Comparison of ENCODE assay signal across 30 mouse cellular contexts in genomic region chr7:145268890-145269289, GRCm38 (mm10). TPM values are rescaled to one million over a fixed set of nuclear protein-coding genes. Genes with fewer than 3 reads are reported as not detected.
DNase-seq lines count a peak whose midpoint lies in the region; ATAC-seq and TF ChIP-seq lines count a peak whose summit lies in the region.
"Had no signal": no experiment of that assay in that cellular context is flagged by ENCODE, and none has a peak within 500 bp of the region (broad histone marks: within the 10 kb centered on the region; RNA-seq: fewer than 3 reads in every experiment).

No protein-coding gene starts in this region.

- H3K36me3 ChIP-seq in kidney, embryonic 15.5 days, result peaks cover 80% of the 10 kb centered on the region
- peaks cover 18% of the 10 kb centered on the region for H3K36me3 ChIP-seq in intestine, embryonic 16.5 days (ENCODE audit: control insufficient read depth, insufficient read depth, low read length)
- peaks cover 28% of the 10 kb centered on the region for H3K36me3 ChIP-seq in stomach, embryonic 15.5 days
- no peaks in the 10 kb centered on the region for H3K36me3 ChIP-seq in heart, adult 2 months (ENCODE audit: control insufficient read depth, insufficient read depth, low read length)
- H3K36me3 ChIP-seq in hindbrain, embryonic 13.5 days, result peaks cover 23% of the 10 kb centered on the region

- no peak for TF ChIP-seq POLR2A in heart, adult 2 months (IDR thresholded peaks at IDR 0.05; ENCODE audit: insufficient read depth, low read depth, low read length)

- TF ChIP-seq EP300 in heart, adult 2 months (IDR thresholded peaks at IDR 0.05; ENCODE audit: insufficient read depth, low read depth, low read length), result no peak

- H3K4me2 ChIP-seq in kidney, embryonic 15.5 days, result no peak overlapping the region
- no peak overlapping the region for H3K4me2 ChIP-seq in intestine, embryonic 16.5 days (ENCODE audit: low read depth, low read length)
- H3K4me2 ChIP-seq in stomach, embryonic 15.5 days, result no peak overlapping the region
- no peak overlapping the region for H3K4me2 ChIP-seq in hindbrain, embryonic 13.5 days
- H3K4me2 ChIP-seq: forebrain, embryonic 13.5 days; heart, embryonic 11.5 days; hindbrain, embryonic 12.5 days had no signal

- 87% methylated on average over 7 of the region's 7 CpGs for WGBS in kidney, embryonic 15.5 days
- 60% methylated on average over 7 of the region's 7 CpGs for WGBS in intestine, embryonic 16.5 days
- WGBS in stomach, embryonic 15.5 days, result 67% methylated on average over 7 of the region's 7 CpGs
- 94% methylated on average over 7 of the region's 7 CpGs for WGBS in heart, adult 2 months
- WGBS in hindbrain, embryonic 13.5 days, result 95% methylated on average over 7 of the region's 7 CpGs

- no peaks in the 10 kb centered on the region for H3K4me1 ChIP-seq in kidney, embryonic 15.5 days
- H3K4me1 ChIP-seq in intestine, embryonic 16.5 days (ENCODE audit: control insufficient read depth, insufficient read depth, low read length), result no peaks in the 10 kb centered on the region; the same call in 1 of the 2 replicates
- 0 out of 2 replicates have a peak, but pooled peaks cover 2% of the 10 kb centered on the region for H3K4me1 ChIP-seq in stomach, embryonic 15.5 days
- H3K4me1 ChIP-seq in heart, adult 2 months (ENCODE audit: control insufficient read depth, insufficient read depth, low read length), result peaks cover 2% of the 10 kb centered on the region
- no peaks in the 10 kb centered on the region for H3K4me1 ChIP-seq in hindbrain, embryonic 13.5 days (replicated peaks)
- H3K4me1 ChIP-seq: forebrain, embryonic 10.5 days; forebrain, embryonic 13.5 days; hindbrain, embryonic 12.5 days had no signal

- DNase-seq in kidney, adult 8-10 months, result no peak
- peak; percentile 20 for DNase-seq in yolk sac, embryonic 10.5 days (ENCODE audit: low spot score)
- DNase-seq in heart, adult 2 months, result no peak
- DNase-seq in thymus, postnatal 14 days, result no peak
- DNase-seq: adrenal gland, adult 8-10 months; adrenal gland, postnatal 25 days; cerebellum, adult 11-12 months; cerebellum, adult 8-10 months; gastrocnemius, postnatal 10 days; gastrocnemius, postnatal 36 days had no signal

- H3K9ac ChIP-seq in kidney, embryonic 15.5 days, result no peak overlapping the region
- H3K9ac ChIP-seq in intestine, embryonic 16.5 days (ENCODE audit: low read depth, low read length), result no peak overlapping the region
- H3K9ac ChIP-seq in stomach, embryonic 15.5 days, result no peak overlapping the region
- H3K9ac ChIP-seq in heart, adult 2 months (ENCODE audit: low read depth, low read length), result no peak overlapping the region
- no peak overlapping the region for H3K9ac ChIP-seq in hindbrain, embryonic 13.5 days
- H3K9ac ChIP-seq: forebrain, embryonic 13.5 days; hindbrain, embryonic 12.5 days had no signal

- H3K27me3 ChIP-seq in kidney, embryonic 15.5 days, result no peaks in the 10 kb centered on the region
- H3K27me3 ChIP-seq in intestine, embryonic 16.5 days (replicated peaks; ENCODE audit: control insufficient read depth, insufficient read depth, low read length), result no peaks in the 10 kb centered on the region
- no peaks in the 10 kb centered on the region for H3K27me3 ChIP-seq in stomach, embryonic 15.5 days (replicated peaks)
- no peaks in the 10 kb centered on the region for H3K27me3 ChIP-seq in heart, adult 2 months (ENCODE audit: control insufficient read depth, insufficient read depth, low read length)
- H3K27me3 ChIP-seq in hindbrain, embryonic 13.5 days, result no peaks in the 10 kb centered on the region
- H3K27me3 ChIP-seq: forebrain, embryonic 13.5 days; hindbrain, embryonic 12.5 days had no signal

- no peak for TF ChIP-seq CTCF in heart, adult 2 months (IDR thresholded peaks at IDR 0.05)

- H3K27ac ChIP-seq in kidney, embryonic 15.5 days, result no peak overlapping the region
- H3K27ac ChIP-seq in intestine, embryonic 16.5 days (ENCODE audit: low read length), result no peak overlapping the region
- no peak overlapping the region for H3K27ac ChIP-seq in stomach, embryonic 15.5 days
- H3K27ac ChIP-seq in heart, adult 2 months, result no peak overlapping the region
- no peak overlapping the region for H3K27ac ChIP-seq in hindbrain, embryonic 13.5 days
- H3K27ac ChIP-seq: forebrain, embryonic 10.5 days; forebrain, embryonic 13.5 days; hindbrain, embryonic 12.5 days had no signal

- intact Hi-C loops in heart, adult 2 months (cut with DNase I), result no loop called here

- no peaks in the 10 kb centered on the region for H3K9me3 ChIP-seq in kidney, embryonic 15.5 days (replicated peaks)
- H3K9me3 ChIP-seq in intestine, embryonic 16.5 days (ENCODE audit: control insufficient read depth, low read length), result no peaks in the 10 kb centered on the region
- H3K9me3 ChIP-seq in stomach, embryonic 15.5 days, result no peaks in the 10 kb centered on the region
- H3K9me3 ChIP-seq in hindbrain, embryonic 13.5 days, result no peaks in the 10 kb centered on the region
- H3K9me3 ChIP-seq: forebrain, embryonic 13.5 days; hindbrain, embryonic 12.5 days had no signal

- H3K79me2 ChIP-seq in heart, adult 2 months (replicated peaks; ENCODE audit: control insufficient read depth, insufficient read depth, low read length), result no peaks in the 10 kb centered on the region

- peak; percentile 61 for ATAC-seq in kidney, embryonic 15.5 days (replicated peaks; ENCODE audit: low FRiP score)
- ATAC-seq in intestine, embryonic 16.5 days, result peak; percentile 90
- ATAC-seq in stomach, embryonic 15.5 days (ENCODE audit: insufficient read depth, low FRiP score, low read depth), result peak; percentile 72
- ATAC-seq in hindbrain, embryonic 13.5 days (ENCODE audit: low FRiP score), result no peak
- ATAC-seq: activated CD4-positive, CD25-positive, alpha-beta regulatory T cell, adult 4 months; forebrain, embryonic 13.5 days; forebrain, embryonic 16.5 days had no signal

- no peak overlapping the region for H3K4me3 ChIP-seq in kidney, embryonic 15.5 days (replicated peaks)
- H3K4me3 ChIP-seq in intestine, embryonic 16.5 days (ENCODE audit: low read length), result no peak overlapping the region
- H3K4me3 ChIP-seq in stomach, embryonic 15.5 days (replicated peaks), result no peak overlapping the region
- H3K4me3 ChIP-seq in heart, adult 2 months, result no peak overlapping the region
- no peak overlapping the region for H3K4me3 ChIP-seq in hindbrain, embryonic 13.5 days
- H3K4me3 ChIP-seq: forebrain, embryonic 10.5 days; forebrain, embryonic 13.5 days; hindbrain, embryonic 12.5 days had no signal

RNA-seq across cellular contexts. Expression of gene Tpcn2, which starts 14.9 kb away (rescaled TPM):
- 8.8 and 9.7 TPM in 2 replicates for polyA plus RNA-seq in kidney, embryonic 15.5 days (2015; fragmentation: Nextera tagmentation; extraction: Ambion mirVana)
- 8.9 and 9.1 TPM in 2 replicates for polyA plus RNA-seq in intestine, embryonic 16.5 days (2015; fragmentation: Nextera tagmentation; extraction: Ambion mirVana)
- 9.1 and 10.3 TPM in 2 replicates for polyA plus RNA-seq in stomach, embryonic 15.5 days (2015; fragmentation: Nextera tagmentation; extraction: Ambion mirVana)
- 1 to 10 TPM; 1.9 to 3.0 TPM for total RNA-seq in heart, adult 2 months (2021)
- polyA plus RNA-seq in heart, adult 2 months (2012; rRNA removed), result 7.9 and 8.7 TPM in 2 replicates
- polyA plus RNA-seq in hindbrain, embryonic 13.5 days (2015; fragmentation: Nextera tagmentation; extraction: Ambion mirVana), result 3.3 TPM in 2 replicates

RNA-seq across cellular contexts. Expression of gene Mrgprf, which starts 31.7 kb away (rescaled TPM):
- polyA plus RNA-seq in kidney, embryonic 15.5 days (2015; fragmentation: Nextera tagmentation; extraction: Ambion mirVana), result 2.5 and 3.7 TPM in 2 replicates
- 2.2 and 2.5 TPM in 2 replicates for polyA plus RNA-seq in intestine, embryonic 16.5 days (2015; fragmentation: Nextera tagmentation; extraction: Ambion mirVana)
- 2.8 and 4.5 TPM in 2 replicates for polyA plus RNA-seq in stomach, embryonic 15.5 days (2015; fragmentation: Nextera tagmentation; extraction: Ambion mirVana)
- total RNA-seq in heart, adult 2 months (2021), result 1 to 10 TPM; 2.9 to 4.0 TPM
- polyA plus RNA-seq in heart, adult 2 months (2012; rRNA removed), result 10.8 and 16.4 TPM in 2 replicates
- 2.2 and 2.7 TPM in 2 replicates for polyA plus RNA-seq in hindbrain, embryonic 13.5 days (2015; fragmentation: Nextera tagmentation; extraction: Ambion mirVana)
- total RNA-seq: granulocyte monocyte progenitor cell, adult 5-6 weeks; hematopoietic stem cell, adult 5-6 weeks had no signal
- polyA plus RNA-seq: activated CD4-positive, CD25-positive, alpha-beta regulatory T cell, adult 4 months had no signal

RNA-seq across cellular contexts. Expression of gene Mrgprd, which starts 45.7 kb away (rescaled TPM):
- not detected in 2 replicates for polyA plus RNA-seq in kidney, embryonic 15.5 days (2015; fragmentation: Nextera tagmentation; extraction: Ambion mirVana)
- not detected in 2 replicates for polyA plus RNA-seq in intestine, embryonic 16.5 days (2015; fragmentation: Nextera tagmentation; extraction: Ambion mirVana)
- polyA plus RNA-seq in stomach, embryonic 15.5 days (2015; fragmentation: Nextera tagmentation; extraction: Ambion mirVana), result not detected in 2 replicates
- total RNA-seq in heart, adult 2 months (2021), result not detected
- not detected in 2 replicates for polyA plus RNA-seq in heart, adult 2 months (2012; rRNA removed)
- polyA plus RNA-seq in hindbrain, embryonic 13.5 days (2015; fragmentation: Nextera tagmentation; extraction: Ambion mirVana), result not detected in 2 replicates
- total RNA-seq: adrenal gland, adult 8-10 months; adrenal gland, postnatal 25 days; gastrocnemius, adult 18-20 months; gastrocnemius, postnatal 10 days; gastrocnemius, postnatal 36 days; granulocyte monocyte progenitor cell, adult 5-6 weeks; heart, adult 8-10 months; heart, postnatal 25 days; hematopoietic stem cell, adult 5-6 weeks had no signal
- polyA plus RNA-seq: activated CD4-positive, CD25-positive, alpha-beta regulatory T cell, adult 4 months; brain, embryonic 14.5 days; embryonic facial prominence, embryonic 11.5 days; embryonic facial prominence, embryonic 14.5 days; forebrain, embryonic 10.5 days; forebrain, embryonic 13.5 days; forebrain, embryonic 16.5 days; heart, embryonic 11.5 days; heart, embryonic 14.5 days; heart, postnatal 0 days; hindbrain, embryonic 12.5 days had no signal
